Mouse (Mus musculus) ovary, postnatal 14 days (tissue): ENCODE measurements around the gene Mindy4b-ps.
"Not testable (repeated sequence)": the region's sequence is repeated elsewhere in the genome, so short reads cannot be mapped to it uniquely, and the experiment has no call there.

ENCODE experiments used
- DNase-seq: peaks from one replicate; pipeline ENCODE4 v3.0.0; 2022; ENCODE audit warnings: low spot score

Gene Mindy4b-ps

GRCm38 (mm10) chr3:58822211-58822610 is at the start of gene Mindy4b-ps:
TSS of gene Mindy4b-ps (minus strand) at chr3:58822311.
- no peak for DNase-seq

GRCm38 (mm10) chr3:58871882-58872281 is 49.8 kb upstream of the Mindy4b-ps start:
- not testable (repeated sequence) for DNase-seq

DNA sequence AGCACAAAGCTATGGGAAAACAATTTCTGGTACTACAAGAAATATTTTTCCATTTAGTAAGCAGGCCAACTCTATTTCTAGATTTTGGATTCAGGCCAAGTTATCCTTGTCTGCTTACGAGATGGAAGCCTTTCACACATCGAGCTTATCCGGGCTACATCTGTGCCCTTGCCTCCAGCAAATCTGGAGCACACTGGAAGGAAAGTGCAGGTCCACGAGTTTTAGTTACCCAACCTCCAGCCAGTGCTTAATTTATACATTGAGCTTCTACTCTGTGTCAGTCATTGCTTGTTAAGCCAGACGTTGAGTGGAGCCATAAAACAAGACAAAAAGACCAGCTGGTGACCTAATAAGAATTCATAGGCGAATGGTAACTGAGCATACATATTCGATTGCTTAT is 43.6 kb upstream of the Mindy4b-ps start:
- DNase-seq = no peak

GRCm38 (mm10) chr3:58862976-58863375 is 40.9 kb upstream of the Mindy4b-ps start:
- DNase-seq = no peak

DNA sequence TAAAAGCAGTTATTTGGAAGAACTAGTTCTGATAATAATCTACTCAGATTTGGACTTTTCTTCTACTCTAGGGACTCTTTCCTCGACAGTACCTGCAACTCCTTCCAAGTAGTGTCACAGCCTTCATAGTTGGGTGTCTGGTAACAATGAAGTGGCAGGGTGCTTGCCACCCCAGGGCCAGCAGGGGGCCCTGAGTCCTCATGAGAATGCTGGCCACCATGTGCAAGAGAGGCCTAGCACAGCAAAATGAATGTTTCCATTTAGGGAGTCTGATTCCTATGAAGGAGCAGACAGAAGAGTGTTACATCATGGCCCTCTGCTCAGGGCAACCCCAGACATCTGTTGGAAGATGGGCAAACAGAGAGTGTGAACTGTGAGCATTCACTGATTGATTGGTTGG is 21.3 kb upstream of the Mindy4b-ps start:
- no peak for DNase-seq

GRCm38 (mm10) chr3:58833442-58834160 is 11.5 kb upstream of the Mindy4b-ps start:
- no peak for DNase-seq

- no peak for DNase-seq
Observed at GRCm38 (mm10) chr3:58832888-58833287, 10.8 kb upstream of the Mindy4b-ps start.

GRCm38 (mm10) chr3:58831586-58831985 is 9.5 kb upstream of the Mindy4b-ps start:
- no peak for DNase-seq

GRCm38 (mm10) chr3:58829926-58830325 is 7.8 kb upstream of the Mindy4b-ps start:
- DNase-seq = no peak

GRCm38 (mm10) chr3:58828366-58829153 is 6.4 kb upstream of the Mindy4b-ps start:
- DNase-seq = no peak

GRCm38 (mm10) chr3:58826266-58826665 is 4.2 kb upstream of the Mindy4b-ps start:
- no peak for DNase-seq

DNA sequence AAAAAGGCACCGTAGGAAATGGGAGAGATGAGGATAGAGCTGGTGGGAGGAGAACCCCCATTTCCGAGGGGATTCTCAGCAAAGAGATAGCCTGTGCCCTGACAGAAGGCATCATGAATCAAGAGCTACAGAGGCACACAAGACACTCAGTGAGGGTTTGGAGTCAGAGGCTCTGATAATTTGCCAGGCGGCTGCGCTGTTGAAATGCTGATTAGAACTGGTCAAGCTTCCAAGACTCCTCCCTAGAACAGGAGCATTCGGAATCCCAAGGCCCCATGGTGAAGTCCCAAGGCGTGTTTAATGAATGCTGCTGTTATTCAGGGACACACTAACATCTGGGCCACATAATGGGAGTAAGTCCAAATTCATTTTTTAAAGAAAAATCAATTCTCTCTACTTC is 4.8 kb downstream of the Mindy4b-ps start:
- DNase-seq = no peak

GRCm38 (mm10) chr3:58814191-58814590 is 7.9 kb downstream of the Mindy4b-ps start:
- no peak for DNase-seq

DNA sequence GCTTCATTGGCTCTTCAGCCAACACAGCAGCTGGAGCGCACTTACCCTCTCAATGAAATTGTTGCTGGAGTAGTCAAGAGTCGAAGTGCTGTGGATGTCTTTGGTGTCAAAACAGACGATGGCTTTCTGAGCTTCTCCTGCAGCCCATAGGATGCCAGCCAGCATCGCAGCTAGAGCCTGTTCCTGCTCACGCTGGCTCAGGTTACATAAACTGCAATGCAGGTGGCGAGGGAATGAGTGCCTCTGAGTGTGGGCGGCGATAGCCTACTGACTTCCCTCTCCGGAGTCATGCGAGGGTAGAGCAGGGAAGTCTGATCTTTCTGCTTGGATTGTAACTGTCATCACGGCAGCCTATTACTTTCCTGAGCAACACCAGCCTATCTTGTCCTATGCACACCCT is 11.8 kb downstream of the Mindy4b-ps start:
- DNase-seq = no peak

GRCm38 (mm10) chr3:58809111-58809915 is 12.8 kb downstream of the Mindy4b-ps start:
- no peak for DNase-seq

GRCm38 (mm10) chr3:58808636-58809035 is 13.5 kb downstream of the Mindy4b-ps start:
- DNase-seq = no peak

DNA sequence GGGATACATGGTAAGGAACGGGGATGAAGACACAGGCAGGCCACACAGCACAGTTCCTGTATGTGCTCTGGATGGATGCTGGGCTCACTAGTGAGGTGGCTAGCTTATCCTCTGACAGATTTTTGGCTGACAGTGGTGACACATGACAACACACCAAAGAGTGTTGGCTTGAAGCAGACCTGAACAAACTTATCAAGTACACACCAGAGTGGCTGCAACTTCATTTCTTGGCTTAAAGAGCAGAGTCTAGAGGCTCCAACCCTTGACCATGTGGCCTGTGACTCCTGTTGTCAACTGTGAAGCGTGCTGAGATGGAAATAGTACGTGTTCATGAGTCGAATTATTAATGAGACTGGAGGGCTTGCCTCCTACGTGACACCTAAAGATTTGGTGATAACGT is 17.4 kb downstream of the Mindy4b-ps start:
- no peak for DNase-seq

DNA sequence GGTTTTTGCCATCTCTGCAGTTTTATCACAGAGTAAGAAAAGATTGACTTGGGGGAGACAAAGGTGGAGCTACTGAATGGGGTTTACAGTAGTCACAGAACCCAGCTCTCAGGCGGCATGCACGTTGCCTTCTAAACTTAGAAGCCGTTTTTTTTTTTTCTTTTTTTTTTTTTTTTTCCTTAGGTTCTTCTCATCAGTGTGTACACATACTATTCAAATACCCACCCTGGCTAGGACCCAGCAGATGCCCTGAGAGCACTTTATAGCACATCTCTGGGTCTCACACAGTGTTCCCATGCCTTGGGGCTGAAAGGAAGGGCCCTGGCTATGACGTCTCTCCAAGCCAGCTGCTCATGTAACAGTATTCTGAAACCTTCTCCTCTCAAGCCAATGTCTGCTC is 23.4 kb downstream of the Mindy4b-ps start:
- DNase-seq = no peak

DNA sequence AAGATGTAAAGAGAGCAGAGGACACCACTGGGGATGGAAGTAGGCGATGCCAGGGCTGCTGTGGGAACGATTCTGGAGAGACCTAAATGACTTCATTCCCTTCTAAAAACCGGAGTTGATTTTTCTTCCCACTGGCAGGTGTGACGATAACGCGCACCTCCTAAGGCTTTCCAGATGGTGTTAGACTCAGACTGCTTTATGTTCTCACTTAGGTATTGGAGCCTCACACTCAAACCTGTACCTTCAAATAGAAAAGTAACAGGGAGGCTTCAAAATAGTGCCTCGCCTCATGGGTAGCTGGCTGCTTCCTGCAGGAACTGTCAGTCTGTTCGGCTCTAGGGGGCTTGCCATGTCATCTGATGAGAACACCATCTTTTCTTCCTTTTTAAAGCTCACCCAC is 23.9 kb downstream of the Mindy4b-ps start:
- no peak for DNase-seq

DNA sequence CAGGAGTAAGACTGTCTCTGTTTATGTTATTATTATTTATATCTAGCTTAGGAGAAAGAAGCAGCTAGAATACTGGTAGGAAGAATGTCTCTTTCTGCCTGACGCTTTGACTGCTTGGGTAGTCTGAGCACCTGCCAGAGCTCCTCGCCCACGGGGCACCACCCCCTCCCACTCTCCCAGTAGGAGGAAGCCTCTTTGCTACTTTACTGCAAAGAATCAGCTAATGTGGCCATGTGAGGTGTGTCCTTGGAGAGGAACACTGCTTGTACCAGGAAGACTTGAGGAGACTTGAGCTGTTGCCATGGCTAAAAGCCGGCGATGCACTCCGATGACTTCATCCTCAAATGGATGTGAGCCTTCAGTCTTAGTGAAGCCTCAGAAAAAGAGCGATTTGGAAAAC is 32.6 kb downstream of the Mindy4b-ps start:
- DNase-seq = no peak

- DNase-seq = no peak
Observed at GRCm38 (mm10) chr3:58789033-58789432, 33.1 kb downstream of the Mindy4b-ps start.

- DNase-seq = no peak
Observed at GRCm38 (mm10) chr3:58786470-58786869, 35.6 kb downstream of the Mindy4b-ps start.

- DNase-seq = peak; percentile 25
Observed at GRCm38 (mm10) chr3:58785863-58786262, 36.2 kb downstream of the Mindy4b-ps start.
